Comparison of ENCODE assay signal across 14 mouse cellular contexts in the genomic region with DNA sequence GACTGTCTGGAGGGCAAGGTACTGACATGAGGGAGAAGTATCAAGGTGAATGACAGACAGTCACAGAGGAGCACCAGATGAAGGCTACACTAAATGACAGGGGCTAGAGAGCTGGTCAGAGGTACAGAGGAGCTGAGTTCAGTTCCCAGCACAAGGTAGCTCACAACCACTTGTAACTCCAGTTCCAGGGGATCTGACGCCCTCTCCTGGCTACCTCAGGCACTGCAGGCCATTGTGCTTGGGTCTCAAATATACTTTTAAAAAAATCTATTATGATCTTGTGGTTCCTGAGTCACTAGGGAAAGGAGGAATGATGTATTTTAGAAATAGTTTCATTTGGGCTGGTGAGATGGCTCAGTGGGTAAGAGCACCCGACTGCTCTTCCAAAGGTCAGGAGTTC.
DNase-seq lines count a peak whose midpoint lies in the region; ATAC-seq and TF ChIP-seq lines count a peak whose summit lies in the region.
"Had no signal": no experiment of that assay in that cellular context is flagged by ENCODE, and none has a peak within 500 bp of the region (broad histone marks: within the 10 kb centered on the region; RNA-seq: fewer than 3 reads in every experiment).

No protein-coding gene starts in this region.

- no peaks in the 10 kb centered on the region for H3K4me1 ChIP-seq in hindbrain, postnatal 0 days (ENCODE audit: insufficient read depth, low read length)
- H3K4me1 ChIP-seq in hindbrain, embryonic 13.5 days (replicated peaks): no peaks in the 10 kb centered on the region
- H3K4me1 ChIP-seq in lung, adult 2 months (ENCODE audit: control insufficient read depth, insufficient read depth, low read length): no peaks in the 10 kb centered on the region
- no peaks in the 10 kb centered on the region for H3K4me1 ChIP-seq in stomach, postnatal 0 days (replicated peaks; ENCODE audit: control insufficient read depth, insufficient read depth)
- H3K4me1 ChIP-seq: limb, embryonic 15.5 days; midbrain, embryonic 10.5 days had no signal

- no peak for DNase-seq in hindbrain, postnatal 0 days (ENCODE audit: low spot score)
- no peak for DNase-seq in lung, adult 2 months
- no peak for DNase-seq in lung, postnatal 4 days
- DNase-seq in R1 (ENCODE audit: low read depth, low spot score): peak; percentile 39
- DNase-seq in stomach, postnatal 0 days (ENCODE audit: low spot score): no peak
- no peak for DNase-seq in right cerebral cortex, postnatal 10 days (ENCODE audit: low spot score in 2 of 2)
- DNase-seq: cerebellum, adult 8-10 months; heart, postnatal 10 days; spleen, adult 18-20 months had no signal

- ATAC-seq in hindbrain, postnatal 0 days: no peak
- ATAC-seq in hindbrain, embryonic 13.5 days (ENCODE audit: low FRiP score): no peak
- ATAC-seq in stomach, postnatal 0 days (ENCODE audit: low FRiP score, low TSS enrichment): no peak
- ATAC-seq: hindbrain, embryonic 16.5 days had no signal

- TF ChIP-seq EP300 in stomach, postnatal 0 days (optimal IDR thresholded peaks at IDR 0.05): no peak

- no peak overlapping the region for H3K27ac ChIP-seq in hindbrain, postnatal 0 days
- no peak overlapping the region for H3K27ac ChIP-seq in hindbrain, embryonic 13.5 days
- H3K27ac ChIP-seq in stomach, postnatal 0 days (replicated peaks): no peak overlapping the region
- H3K27ac ChIP-seq: embryonic facial prominence, embryonic 15.5 days; limb, embryonic 15.5 days; midbrain, embryonic 10.5 days had no signal

- no peak for TF ChIP-seq POLR2A in lung, adult 2 months (IDR thresholded peaks at IDR 0.05; ENCODE audit: borderline replicate concordance, extremely low read depth, low read depth, low read length)

- 94% methylated on average over 2 of the region's 2 CpGs for WGBS in hindbrain, postnatal 0 days
- 88% methylated on average over 2 of the region's 2 CpGs for WGBS in hindbrain, embryonic 13.5 days
- 95% methylated on average over 2 of the region's 2 CpGs for whole genome bisulfite sequencing in lung, adult 2 months
- 92% methylated on average over 2 of the region's 2 CpGs for WGBS in stomach, postnatal 0 days

- H3K4me2 ChIP-seq in hindbrain, postnatal 0 days (ENCODE audit: low read depth, low read length): no peak overlapping the region
- no peak overlapping the region for H3K4me2 ChIP-seq in hindbrain, embryonic 13.5 days
- no peak overlapping the region for H3K4me2 ChIP-seq in stomach, postnatal 0 days (replicated peaks; ENCODE audit: low read depth)
- H3K4me2 ChIP-seq: embryonic facial prominence, embryonic 15.5 days; limb, embryonic 15.5 days had no signal

- no peaks in the 10 kb centered on the region for H3K9me3 ChIP-seq in hindbrain, postnatal 0 days (ENCODE audit: low read length)
- H3K9me3 ChIP-seq in hindbrain, embryonic 13.5 days: no peaks in the 10 kb centered on the region
- no peaks in the 10 kb centered on the region for H3K9me3 ChIP-seq in stomach, postnatal 0 days (ENCODE audit: control insufficient read depth, low read length)
- H3K9me3 ChIP-seq: embryonic facial prominence, embryonic 15.5 days; limb, embryonic 15.5 days; midbrain, embryonic 10.5 days had no signal

- no peak overlapping the region for H3K4me3 ChIP-seq in hindbrain, postnatal 0 days (ENCODE audit: low read length)
- no peak overlapping the region for H3K4me3 ChIP-seq in hindbrain, embryonic 13.5 days
- no peak overlapping the region for H3K4me3 ChIP-seq in lung, adult 2 months (replicated peaks; ENCODE audit: extremely low read depth, low read depth, low read length)
- no peak overlapping the region for H3K4me3 ChIP-seq in stomach, postnatal 0 days (ENCODE audit: low read depth, low read length)
- H3K4me3 ChIP-seq: embryonic facial prominence, embryonic 15.5 days; limb, embryonic 15.5 days; midbrain, embryonic 10.5 days had no signal

- TF ChIP-seq CTCF in hindbrain, postnatal 0 days (IDR thresholded peaks at IDR 0.05; ENCODE audit: low read depth): peak; percentile 42; the same call in 1 of the 2 replicates
- TF ChIP-seq CTCF in lung, adult 2 months (IDR thresholded peaks at IDR 0.05; ENCODE audit: insufficient read depth, low read length): 0 out of 2 replicates have a peak, but pooled peaks have one; percentile 19
- peak; percentile 38 for TF ChIP-seq CTCF in stomach, postnatal 0 days (IDR thresholded peaks at IDR 0.05; ENCODE audit: low read depth)

- H3K9ac ChIP-seq in hindbrain, postnatal 0 days (replicated peaks; ENCODE audit: low read length): no peak overlapping the region
- H3K9ac ChIP-seq in hindbrain, embryonic 13.5 days: no peak overlapping the region
- H3K9ac ChIP-seq in stomach, postnatal 0 days (ENCODE audit: low read length): no peak overlapping the region
- H3K9ac ChIP-seq: embryonic facial prominence, embryonic 15.5 days; limb, embryonic 15.5 days had no signal

- no peaks in the 10 kb centered on the region for H3K27me3 ChIP-seq in hindbrain, postnatal 0 days (ENCODE audit: insufficient read depth, low read length)
- H3K27me3 ChIP-seq in hindbrain, embryonic 13.5 days: no peaks in the 10 kb centered on the region
- no peaks in the 10 kb centered on the region for H3K27me3 ChIP-seq in stomach, postnatal 0 days (ENCODE audit: control insufficient read depth, insufficient read depth, low read length)
- H3K27me3 ChIP-seq: embryonic facial prominence, embryonic 15.5 days; limb, embryonic 15.5 days had no signal

- peaks cover 24% of the 10 kb centered on the region; the same call in 1 of the 2 replicates for H3K36me3 ChIP-seq in hindbrain, postnatal 0 days (ENCODE audit: insufficient read depth, low read length)
- peaks cover 38% of the 10 kb centered on the region for H3K36me3 ChIP-seq in hindbrain, embryonic 13.5 days
- H3K36me3 ChIP-seq in stomach, postnatal 0 days (ENCODE audit: control insufficient read depth, insufficient read depth, low read length): 0 out of 2 replicates have a peak, but pooled peaks cover 2% of the 10 kb centered on the region
- H3K36me3 ChIP-seq: midbrain, embryonic 10.5 days had no signal
